Mouse (Mus musculus) embryonic facial prominence, embryonic 11.5 days (tissue): ENCODE results near the gene Fbxw11. TPM values are rescaled to one million over a fixed set of nuclear protein-coding genes. Genes with fewer than 3 reads are reported as not detected.

Experiments used
- ATAC-seq: fragments of 200-750 bp; cut with Nextera tagmentation; replicated peaks from 2 replicates; pipeline ENCODE4 v1.8.0; 2017; ENCODE audit warnings: low read depth; ENCODE audit not compliant: insufficient number of reproducible peaks, low FRiP score, low TSS enrichment
- DNase-seq: peaks from one replicate; pipeline ENCODE4 v3.0.0-alpha.2; 2015; ENCODE audit warnings: low spot score
- H3K27ac ChIP-seq: fragments of 300-500 bp; sonication (generic); replicated peaks from 2 replicates; pipeline ENCODE4 v1.5.1; 2014; ENCODE audit warnings: mild to moderate bottlenecking, low read depth, low read length, control low read depth
- H3K27me3 ChIP-seq: fragments of 300-500 bp; sonication (generic); 2 replicates; pipeline ENCODE4 v1.6.1; 2014; ENCODE audit warnings: mild to moderate bottlenecking, low read length, moderate library complexity, mixed read lengths; ENCODE audit not compliant: control insufficient read depth, insufficient read depth
- H3K36me3 ChIP-seq: fragments of 300-500 bp; sonication (generic); replicated peaks from 2 replicates; pipeline ENCODE4 v1.6.1; 2014; ENCODE audit warnings: low read depth, mild to moderate bottlenecking, low read length, moderate library complexity, mixed read lengths; ENCODE audit not compliant: control insufficient read depth, insufficient read depth
- H3K4me1 ChIP-seq: fragments of 300-500 bp; sonication (generic); 2 replicates; pipeline ENCODE4 v1.6.1; 2014; ENCODE audit warnings: low read length, mixed read lengths; ENCODE audit not compliant: control insufficient read depth, insufficient read depth
- H3K4me2 ChIP-seq: fragments of 300-500 bp; sonication (generic); 2 replicates; pipeline ENCODE4 v1.6.1; 2014; ENCODE audit warnings: low read depth, mild to moderate bottlenecking, control low read depth, low read length, moderate library complexity
- H3K4me3 ChIP-seq: fragments of 300-500 bp; sonication (generic); 2 replicates; pipeline ENCODE4 v1.5.1; 2014; ENCODE audit warnings: low read depth, low read length, control low read depth
- H3K9ac ChIP-seq: fragments of 300-500 bp; sonication (generic); replicated peaks from 2 replicates; pipeline ENCODE4 v1.6.1; 2014; ENCODE audit warnings: mild to moderate bottlenecking, control low read depth, low read length
- H3K9me3 ChIP-seq: fragments of 300-500 bp; sonication (generic); replicated peaks from 2 replicates; pipeline ENCODE4 v1.6.1; 2016; ENCODE audit warnings: mild to moderate bottlenecking, low read length, inconsistent platforms, mixed read lengths; ENCODE audit not compliant: control insufficient read depth
- WGBS: fragments of 180-500 bp; shearing (Covaris S2); extraction: QIAGEN DNeasy Blood & Tissue Kit; methylation state at CpG from one replicate; pipeline ENCODE4 v1.1.7; 2014; 5-methylcytosine and 5-hydroxymethylcytosine counted together
- polyA plus RNA-seq: library from polyadenylated mRNA; unstranded; fragments of >200 nt; fragmentation: Nextera tagmentation; extraction: Ambion mirVana; gene quantifications from 2 replicates; pipeline ENCODE4 v1.2.1, GENCODE M21; 2014

The Fbxw11 gene
- polyA plus RNA-seq, 1 experiment from 2014 or later: 90.6 TPM

GRCm38 (mm10) chr11:32650893-32651590 lies 8.5 kb downstream of the Fbxw11 start:
- H3K27ac ChIP-seq: no peak overlapping the region
- H3K27me3 ChIP-seq: no peaks in the 10 kb centered on the region
- WGBS: 91% methylated on average over 7 of the region's 7 CpGs
- H3K9ac ChIP-seq: no peak overlapping the region
- ATAC-seq (no peak), DNase-seq (no peak)
- no peak overlapping the region for H3K4me3 ChIP-seq
- H3K9me3 ChIP-seq: no peaks in the 10 kb centered on the region
- H3K4me2 ChIP-seq: no peak overlapping the region
- no peaks in the 10 kb centered on the region for H3K4me1 ChIP-seq
- H3K36me3 ChIP-seq: no peaks in the 10 kb centered on the region

GRCm38 (mm10) chr11:32651723-32652122 lies 9.2 kb downstream of the Fbxw11 start:
- no peaks in the 10 kb centered on the region for H3K9me3 ChIP-seq
- no peak overlapping the region for H3K9ac ChIP-seq
- no peak for DNase-seq
- H3K4me1 ChIP-seq: no peaks in the 10 kb centered on the region
- no peak overlapping the region for H3K4me2 ChIP-seq
- H3K27me3 ChIP-seq: no peaks in the 10 kb centered on the region
- ATAC-seq: no peak
- H3K27ac ChIP-seq: no peak overlapping the region
- no peaks in the 10 kb centered on the region for H3K36me3 ChIP-seq
- no peak overlapping the region for H3K4me3 ChIP-seq
- 89% methylated on average over 1 of the region's 1 CpGs for WGBS

GRCm38 (mm10) chr11:32662082-32662656 lies 19.6 kb downstream of the Fbxw11 start:
- Histone ChIP-seq H3K9ac (no peak overlapping the region), H3K4me2 (no peak overlapping the region), H3K27ac (no peak overlapping the region), H3K27me3 (no peaks in the 10 kb centered on the region), H3K4me3 (no peak overlapping the region), H3K9me3 (no peaks in the 10 kb centered on the region), H3K36me3 (no peaks in the 10 kb centered on the region), H3K4me1 (no peaks in the 10 kb centered on the region)
- 90% methylated on average over 1 of the region's 1 CpGs for WGBS
- ATAC-seq (no peak), DNase-seq (no peak)

- H3K9me3 ChIP-seq: no peaks in the 10 kb centered on the region
- 86% methylated on average over 3 of the region's 3 CpGs for WGBS
- no peaks in the 10 kb centered on the region for H3K4me1 ChIP-seq
- no peaks in the 10 kb centered on the region for H3K27me3 ChIP-seq
- H3K4me2 ChIP-seq: no peak overlapping the region
- ATAC-seq (no peak), DNase-seq (no peak)
- H3K9ac ChIP-seq: no peak overlapping the region
- H3K4me3 ChIP-seq: no peak overlapping the region
- no peaks in the 10 kb centered on the region for H3K36me3 ChIP-seq
- no peak overlapping the region for H3K27ac ChIP-seq
These were observed 23.1 kb downstream of the Fbxw11 start for GRCm38 (mm10) chr11:32665639-32666038.

- H3K27ac ChIP-seq: no peak overlapping the region
- no peak overlapping the region for H3K4me3 ChIP-seq
- no peaks in the 10 kb centered on the region for H3K4me1 ChIP-seq
- H3K27me3 ChIP-seq: no peaks in the 10 kb centered on the region
- no peak overlapping the region for H3K4me2 ChIP-seq
- no peaks in the 10 kb centered on the region for H3K9me3 ChIP-seq
- no peaks in the 10 kb centered on the region for H3K36me3 ChIP-seq
- ATAC-seq: no peak
- no peak overlapping the region for H3K9ac ChIP-seq
- DNase-seq: no peak
These were observed 24.5 kb downstream of the Fbxw11 start for GRCm38 (mm10) chr11:32666983-32667382.

GRCm38 (mm10) chr11:32671480-32671879 lies 29.0 kb downstream of the Fbxw11 start:
- Histone ChIP-seq H3K36me3 (no peaks in the 10 kb centered on the region), H3K27me3 (no peaks in the 10 kb centered on the region), H3K9ac (no peak overlapping the region), H3K27ac (no peak overlapping the region), H3K4me1 (no peaks in the 10 kb centered on the region), H3K4me3 (no peak overlapping the region), H3K4me2 (no peak overlapping the region), H3K9me3 (no peaks in the 10 kb centered on the region)
- ATAC-seq (no peak), DNase-seq (no peak)
- WGBS: 88% methylated on average over 4 of the region's 4 CpGs

- no peak for ATAC-seq
- H3K9ac ChIP-seq: no peak overlapping the region
- no peak overlapping the region for H3K27ac ChIP-seq
- DNase-seq: no peak
- no peaks in the 10 kb centered on the region for H3K9me3 ChIP-seq
- H3K27me3 ChIP-seq: no peaks in the 10 kb centered on the region
- no peak overlapping the region for H3K4me2 ChIP-seq
- no peaks in the 10 kb centered on the region for H3K4me1 ChIP-seq
- 74% methylated on average over 3 of the region's 3 CpGs for WGBS
- no peak overlapping the region for H3K4me3 ChIP-seq
- no peaks in the 10 kb centered on the region for H3K36me3 ChIP-seq
These were observed 34.3 kb downstream of the Fbxw11 start for GRCm38 (mm10) chr11:32676777-32677176.

- no peak for DNase-seq
- 91% methylated on average over 1 of the region's 1 CpGs for WGBS
- H3K9ac ChIP-seq: no peak overlapping the region
- no peak overlapping the region for H3K4me2 ChIP-seq
- H3K4me3 ChIP-seq: no peak overlapping the region
- H3K36me3 ChIP-seq: no peaks in the 10 kb centered on the region
- H3K27ac ChIP-seq: no peak overlapping the region
- no peaks in the 10 kb centered on the region for H3K4me1 ChIP-seq
- ATAC-seq: no peak
- H3K27me3 ChIP-seq: no peaks in the 10 kb centered on the region
- H3K9me3 ChIP-seq: no peaks in the 10 kb centered on the region
These were observed 35.3 kb downstream of the Fbxw11 start for GRCm38 (mm10) chr11:32677811-32678210.
